Comparison of ENCODE assay signal across 16 mouse cellular contexts in genomic region chr11:69362479-69362878, GRCm38 (mm10). TPM values are rescaled to one million over a fixed set of nuclear protein-coding genes. Genes with fewer than 3 reads are reported as not detected.
DNase-seq lines count a peak whose midpoint lies in the region; ATAC-seq lines count a peak whose summit lies in the region.
"Had no signal": no experiment of that assay in that cellular context is flagged by ENCODE, and none has a peak within 500 bp of the region (broad histone marks: within the 10 kb centered on the region; RNA-seq: fewer than 3 reads in every experiment).

No protein-coding gene starts in this region.

- H3K4me2 ChIP-seq in forebrain, embryonic 12.5 days, result no peak overlapping the region
- H3K4me2 ChIP-seq in kidney, embryonic 16.5 days (replicated peaks; ENCODE audit: low read depth, low read length), result no peak overlapping the region
- no peak overlapping the region for H3K4me2 ChIP-seq in embryonic facial prominence, embryonic 11.5 days (ENCODE audit: low read depth, low read length)
- H3K4me2 ChIP-seq: heart, embryonic 15.5 days; limb, embryonic 15.5 days; neural tube, embryonic 13.5 days had no signal

- no peaks in the 10 kb centered on the region for H3K9me3 ChIP-seq in forebrain, embryonic 12.5 days
- no peaks in the 10 kb centered on the region for H3K9me3 ChIP-seq in forebrain, embryonic 10.5 days
- no peaks in the 10 kb centered on the region for H3K9me3 ChIP-seq in kidney, embryonic 16.5 days (ENCODE audit: low read length)
- H3K9me3 ChIP-seq in embryonic facial prominence, embryonic 11.5 days (replicated peaks; ENCODE audit: control insufficient read depth, low read length), result no peaks in the 10 kb centered on the region
- H3K9me3 ChIP-seq: heart, embryonic 15.5 days; hindbrain, embryonic 10.5 days; limb, embryonic 15.5 days; neural tube, embryonic 13.5 days had no signal

- no peaks in the 10 kb centered on the region for H3K27me3 ChIP-seq in forebrain, embryonic 12.5 days
- H3K27me3 ChIP-seq in forebrain, embryonic 10.5 days (ENCODE audit: poor library complexity, severe bottlenecking), result no peaks in the 10 kb centered on the region
- no peaks in the 10 kb centered on the region for H3K27me3 ChIP-seq in kidney, embryonic 16.5 days (ENCODE audit: insufficient read depth, low read length)
- no peaks in the 10 kb centered on the region for H3K27me3 ChIP-seq in embryonic facial prominence, embryonic 11.5 days (ENCODE audit: control insufficient read depth, insufficient read depth, low read length)
- H3K27me3 ChIP-seq: heart, embryonic 15.5 days; limb, embryonic 15.5 days; neural tube, embryonic 13.5 days had no signal

- ATAC-seq in forebrain, embryonic 12.5 days (ENCODE audit: low FRiP score), result no peak
- no peak for ATAC-seq in kidney, embryonic 16.5 days (ENCODE audit: low FRiP score, low TSS enrichment)
- ATAC-seq in embryonic facial prominence, embryonic 11.5 days (replicated peaks; ENCODE audit: insufficient number of reproducible peaks, low FRiP score, low TSS enrichment, low read depth), result no peak

- peaks cover 64% of the 10 kb centered on the region for H3K36me3 ChIP-seq in forebrain, embryonic 12.5 days (replicated peaks)
- peaks cover 71% of the 10 kb centered on the region for H3K36me3 ChIP-seq in forebrain, embryonic 10.5 days (replicated peaks)
- H3K36me3 ChIP-seq in kidney, embryonic 16.5 days (ENCODE audit: insufficient read depth, low read length), result peaks cover 58% of the 10 kb centered on the region
- peaks cover 35% of the 10 kb centered on the region for H3K36me3 ChIP-seq in embryonic facial prominence, embryonic 11.5 days (replicated peaks; ENCODE audit: control insufficient read depth, insufficient read depth, low read depth, low read length)

- H3K4me1 ChIP-seq in forebrain, embryonic 12.5 days, result peaks cover 34% of the 10 kb centered on the region
- peaks cover 42% of the 10 kb centered on the region for H3K4me1 ChIP-seq in forebrain, embryonic 10.5 days
- H3K4me1 ChIP-seq in kidney, embryonic 16.5 days (ENCODE audit: insufficient read depth, low read length), result peaks cover 35% of the 10 kb centered on the region
- H3K4me1 ChIP-seq in embryonic facial prominence, embryonic 11.5 days (ENCODE audit: control insufficient read depth, insufficient read depth, low read length), result peaks cover 15% of the 10 kb centered on the region

- WGBS in forebrain, embryonic 12.5 days, result 85% methylated on average over 2 of the region's 2 CpGs
- WGBS in forebrain, embryonic 10.5 days, result 72% methylated on average over 2 of the region's 2 CpGs
- WGBS in kidney, embryonic 16.5 days, result 70% methylated on average over 2 of the region's 2 CpGs
- WGBS in embryonic facial prominence, embryonic 11.5 days, result 35% methylated on average over 2 of the region's 2 CpGs

- H3K4me3 ChIP-seq in forebrain, embryonic 12.5 days (replicated peaks), result no peak overlapping the region
- no peak overlapping the region for H3K4me3 ChIP-seq in forebrain, embryonic 10.5 days
- H3K4me3 ChIP-seq in kidney, embryonic 16.5 days (ENCODE audit: low read length), result no peak overlapping the region
- no peak overlapping the region for H3K4me3 ChIP-seq in embryonic facial prominence, embryonic 11.5 days (ENCODE audit: low read depth, low read length)
- H3K4me3 ChIP-seq: heart, embryonic 15.5 days; hindbrain, embryonic 10.5 days; left cerebral cortex, adult 2 months; limb, embryonic 15.5 days; neural tube, embryonic 13.5 days had no signal

- H3K9ac ChIP-seq in forebrain, embryonic 12.5 days, result no peak overlapping the region
- no peak overlapping the region for H3K9ac ChIP-seq in kidney, embryonic 16.5 days (replicated peaks; ENCODE audit: low read length)
- H3K9ac ChIP-seq in embryonic facial prominence, embryonic 11.5 days (replicated peaks; ENCODE audit: low read length), result no peak overlapping the region
- H3K9ac ChIP-seq: heart, embryonic 15.5 days; limb, embryonic 15.5 days; neural tube, embryonic 13.5 days had no signal

- no peak for DNase-seq in forebrain, embryonic 10.5 days (ENCODE audit: extremely low spot score, low spot score)
- peak; percentile 27 for DNase-seq in kidney, postnatal 14 days
- peak; percentile 32 for DNase-seq in 416B (ENCODE audit: low read depth)
- DNase-seq in embryonic facial prominence, embryonic 11.5 days (ENCODE audit: low spot score), result peak; percentile 72
- DNase-seq in cerebellum, adult 11 months, result no peak
- DNase-seq in left cerebral cortex, adult 18-20 months (ENCODE audit: low spot score in 2 of 2), result no peak
- DNase-seq: cerebellum, adult 18-20 months had no signal

- H3K27ac ChIP-seq in forebrain, embryonic 12.5 days, result 0 out of 2 replicates have a peak overlapping the region, but pooled peaks have one; percentile 8
- H3K27ac ChIP-seq in forebrain, embryonic 10.5 days, result no peak overlapping the region
- H3K27ac ChIP-seq in kidney, embryonic 16.5 days (ENCODE audit: low read length), result no peak overlapping the region
- H3K27ac ChIP-seq in embryonic facial prominence, embryonic 11.5 days (replicated peaks; ENCODE audit: low read depth, low read length), result no peak overlapping the region
- H3K27ac ChIP-seq: heart, embryonic 15.5 days; left cerebral cortex, adult 2 months; limb, embryonic 15.5 days had no signal

RNA-seq across cellular contexts. Expression of gene Chd3, which starts 6.7 kb away (rescaled TPM):
- 94.3 and 98.3 TPM in 2 replicates for polyA plus RNA-seq in forebrain, embryonic 12.5 days (2016; fragmentation: Nextera tagmentation; extraction: Ambion mirVana)
- polyA plus RNA-seq in forebrain, embryonic 10.5 days (2016; fragmentation: Nextera tagmentation; extraction: Ambion mirVana), result 40.7 and 44.9 TPM in 2 replicates
- 58.6 and 67.2 TPM in 2 replicates for polyA plus RNA-seq in kidney, embryonic 16.5 days (2015; fragmentation: Nextera tagmentation; extraction: Ambion mirVana)
- polyA plus RNA-seq in embryonic facial prominence, embryonic 11.5 days (2014; fragmentation: Nextera tagmentation; extraction: Ambion mirVana), result 48.0 and 52.1 TPM in 2 replicates
- 100 to 1,000 TPM; 346 to 387 TPM for total RNA-seq in left cerebral cortex, adult 18-20 months (2021)

RNA-seq across cellular contexts. Expression of gene Rnf227, which starts 22.2 kb away (rescaled TPM):
- 44.8 and 46.3 TPM in 2 replicates for polyA plus RNA-seq in forebrain, embryonic 12.5 days (2016; fragmentation: Nextera tagmentation; extraction: Ambion mirVana)
- polyA plus RNA-seq in forebrain, embryonic 10.5 days (2016; fragmentation: Nextera tagmentation; extraction: Ambion mirVana), result 17.0 and 19.7 TPM in 2 replicates
- 16.4 and 17.8 TPM in 2 replicates for polyA plus RNA-seq in kidney, embryonic 16.5 days (2015; fragmentation: Nextera tagmentation; extraction: Ambion mirVana)
- 23.7 and 25.2 TPM in 2 replicates for polyA plus RNA-seq in embryonic facial prominence, embryonic 11.5 days (2014; fragmentation: Nextera tagmentation; extraction: Ambion mirVana)
- 100 to 1,000 TPM; 186 to 190 TPM for total RNA-seq in left cerebral cortex, adult 18-20 months (2021)

RNA-seq across cellular contexts. Expression of gene Naa38, which starts 32.8 kb away (rescaled TPM):
- 91.7 and 103 TPM in 2 replicates for polyA plus RNA-seq in forebrain, embryonic 12.5 days (2016; fragmentation: Nextera tagmentation; extraction: Ambion mirVana)
- 131 and 136 TPM in 2 replicates for polyA plus RNA-seq in forebrain, embryonic 10.5 days (2016; fragmentation: Nextera tagmentation; extraction: Ambion mirVana)
- polyA plus RNA-seq in kidney, embryonic 16.5 days (2015; fragmentation: Nextera tagmentation; extraction: Ambion mirVana), result 142 and 150 TPM in 2 replicates
- 123 and 135 TPM in 2 replicates for polyA plus RNA-seq in embryonic facial prominence, embryonic 11.5 days (2014; fragmentation: Nextera tagmentation; extraction: Ambion mirVana)
- 100 to 1,000 TPM; 117 to 120 TPM for total RNA-seq in left cerebral cortex, adult 18-20 months (2021)

RNA-seq across cellular contexts. Expression of gene Cyb5d1, which starts 33.0 kb away (rescaled TPM):
- 55.0 and 60.9 TPM in 2 replicates for polyA plus RNA-seq in forebrain, embryonic 12.5 days (2016; fragmentation: Nextera tagmentation; extraction: Ambion mirVana)
- 47.3 and 54.6 TPM in 2 replicates for polyA plus RNA-seq in forebrain, embryonic 10.5 days (2016; fragmentation: Nextera tagmentation; extraction: Ambion mirVana)
- polyA plus RNA-seq in kidney, embryonic 16.5 days (2015; fragmentation: Nextera tagmentation; extraction: Ambion mirVana), result 34.0 and 37.3 TPM in 2 replicates
- polyA plus RNA-seq in embryonic facial prominence, embryonic 11.5 days (2014; fragmentation: Nextera tagmentation; extraction: Ambion mirVana), result 33.3 TPM in 2 replicates
- total RNA-seq in left cerebral cortex, adult 18-20 months (2021), result 10 to 100 TPM; 42.7 to 48.1 TPM

RNA-seq across cellular contexts. Expression of gene Tmem88, which starts 35.6 kb away (rescaled TPM):
- polyA plus RNA-seq in forebrain, embryonic 12.5 days (2016; fragmentation: Nextera tagmentation; extraction: Ambion mirVana), result 9.1 and 11.2 TPM in 2 replicates
- polyA plus RNA-seq in forebrain, embryonic 10.5 days (2016; fragmentation: Nextera tagmentation; extraction: Ambion mirVana), result 23.3 and 23.4 TPM in 2 replicates
- polyA plus RNA-seq in kidney, embryonic 16.5 days (2015; fragmentation: Nextera tagmentation; extraction: Ambion mirVana), result 46.5 and 47.7 TPM in 2 replicates
- polyA plus RNA-seq in embryonic facial prominence, embryonic 11.5 days (2014; fragmentation: Nextera tagmentation; extraction: Ambion mirVana), result 13.6 and 18.1 TPM in 2 replicates
- 1 to 10 TPM; 3.4 to 3.7 TPM for total RNA-seq in left cerebral cortex, adult 18-20 months (2021)
- total RNA-seq: granulocyte monocyte progenitor cell, adult 5-6 weeks; megakaryocyte-erythroid progenitor cell, adult 5-6 weeks had no signal

Comparison
In these comparisons a context has a peak if more than half of its experiments do, and no peak if none do; other contexts are left out.
1. DNase-seq: peak in kidney, postnatal 14 days (single experiment), 416B (single experiment) and embryonic facial prominence, embryonic 11.5 days (single experiment); none in forebrain, embryonic 10.5 days (single experiment), cerebellum, adult 11 months (single experiment) and left cerebral cortex, adult 18-20 months (0 of 2).